Mouse (Mus musculus) midbrain, embryonic 13.5 days (tissue): ENCODE results near the gene Jade1. TPM values are rescaled to one million over a fixed set of nuclear protein-coding genes. Genes with fewer than 3 reads are reported as not detected.

ENCODE experiments used
- ATAC-seq: fragments of 200-750 bp; cut with Nextera tagmentation; 2 replicates; pipeline ENCODE4 v1.8.0; 2017; ENCODE audit warnings: mild to moderate bottlenecking, moderate TSS enrichment, moderate library complexity
- H3K27ac ChIP-seq: fragments of 300-500 bp; sonication (generic); 2 replicates; pipeline ENCODE4 v1.5.1; 2015; ENCODE audit warnings: inconsistent platforms, mild to moderate bottlenecking, moderate library complexity
- H3K27me3 ChIP-seq: fragments of 300-500 bp; sonication (generic); 2 replicates; pipeline ENCODE4 v1.6.1; 2015; ENCODE audit warnings: mild to moderate bottlenecking, inconsistent platforms
- H3K36me3 ChIP-seq: fragments of 300-500 bp; sonication (generic); 2 replicates; pipeline ENCODE4 v1.6.1; 2015; ENCODE audit warnings: mild to moderate bottlenecking, inconsistent platforms
- H3K4me1 ChIP-seq: fragments of 300-500 bp; sonication (generic); replicated peaks from 2 replicates; pipeline ENCODE4 v1.6.1; 2015; ENCODE audit warnings: inconsistent platforms
- H3K4me2 ChIP-seq: fragments of 300-500 bp; sonication (generic); replicated peaks from 2 replicates; pipeline ENCODE4 v1.6.1; 2015; ENCODE audit warnings: moderate library complexity, mild to moderate bottlenecking, inconsistent platforms
- H3K4me3 ChIP-seq: fragments of 300-500 bp; sonication (generic); replicated peaks from 2 replicates; pipeline ENCODE4 v1.5.1; 2015; ENCODE audit warnings: mild to moderate bottlenecking, inconsistent platforms
- H3K9ac ChIP-seq: fragments of 300-500 bp; sonication (generic); replicated peaks from 2 replicates; pipeline ENCODE4 v1.6.1; 2015; ENCODE audit warnings: mild to moderate bottlenecking, inconsistent platforms
- H3K9me3 ChIP-seq: fragments of 300-500 bp; sonication (generic); 2 replicates; pipeline ENCODE4 v1.6.1; 2016; ENCODE audit warnings: mild to moderate bottlenecking, inconsistent platforms
- WGBS: fragments of 180-500 bp; shearing (Covaris S2); methylation state at CpG from one replicate; pipeline ENCODE4 v1.1.7; 2015; 5-methylcytosine and 5-hydroxymethylcytosine counted together
- polyA plus RNA-seq: library from polyadenylated mRNA; unstranded; fragments of >200 nt; fragmentation: Nextera tagmentation; extraction: Ambion mirVana; gene quantifications from 2 replicates; pipeline ENCODE4 v1.2.1, GENCODE M21; 2015

Gene Jade1
- polyA plus RNA-seq, 1 experiment from 2014 or later = 13.2 TPM

DNA sequence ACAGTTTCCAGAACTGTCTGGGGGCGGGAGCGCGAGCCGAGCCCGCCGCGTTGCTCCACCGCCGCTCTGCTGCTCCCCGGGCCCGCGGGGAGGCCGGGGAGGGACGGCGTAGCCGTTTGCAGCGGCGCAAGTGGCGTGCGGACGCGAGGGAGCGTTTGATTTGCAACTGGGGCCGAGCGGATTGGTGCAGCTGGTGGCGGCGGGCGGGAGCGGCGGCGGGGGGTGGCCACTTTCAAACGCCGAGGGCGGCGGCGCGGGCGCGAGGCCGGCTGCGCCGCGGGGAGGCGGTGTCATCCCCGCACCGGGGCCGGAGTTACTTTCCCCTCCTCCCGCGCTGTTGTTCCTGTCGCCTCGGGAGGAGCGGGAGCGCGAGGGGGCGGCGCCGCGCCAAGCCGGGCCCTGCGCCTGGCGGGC lies 9.9 kb downstream of the Jade1 start:
- Histone ChIP-seq H3K27ac (peak overlapping the region; percentile 97), H3K27me3 (0 out of 2 replicates have a peak, but pooled peaks cover 3% of the 10 kb centered on the region), H3K36me3 (no peaks in the 10 kb centered on the region), H3K4me3 (peak overlapping the region; percentile 75), H3K9ac (peak overlapping the region; percentile 92), H3K4me1 (peaks cover 16% of the 10 kb centered on the region), H3K4me2 (peak overlapping the region; percentile 88), H3K9me3 (no peaks in the 10 kb centered on the region)
- 0% methylated on average over 46 of the region's 61 CpGs for WGBS
- peak; percentile 76 for ATAC-seq

DNA sequence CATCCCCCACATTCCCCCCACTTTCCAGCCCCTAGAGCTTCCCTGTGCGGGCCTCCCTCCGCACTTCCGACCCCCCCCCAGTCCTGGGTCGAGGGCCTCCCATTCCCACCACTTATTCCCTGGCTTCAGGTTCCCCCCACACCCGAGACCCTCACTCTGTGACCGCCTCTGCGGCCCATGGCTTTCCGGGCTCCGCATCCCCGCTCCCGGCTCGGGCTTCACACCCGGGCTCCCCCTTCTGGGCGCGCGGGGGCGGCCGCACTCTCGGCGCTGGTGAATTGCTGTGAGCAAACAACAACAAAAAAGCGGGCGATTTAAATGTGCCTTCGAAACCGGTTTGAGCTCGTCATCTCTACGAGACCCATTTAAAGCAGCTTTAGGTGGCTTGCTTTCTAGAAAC lies 10.4 kb downstream of the Jade1 start:
- H3K36me3 ChIP-seq = no peaks in the 10 kb centered on the region
- H3K9ac ChIP-seq = peak overlapping the region; percentile 92
- ATAC-seq = peak; percentile 75
- peak overlapping the region; percentile 75 for H3K4me3 ChIP-seq
- peaks cover 19% of the 10 kb centered on the region for H3K4me1 ChIP-seq
- peak overlapping the region; percentile 88 for H3K4me2 ChIP-seq
- H3K9me3 ChIP-seq = no peaks in the 10 kb centered on the region
- H3K27ac ChIP-seq = peak overlapping the region; percentile 97
- WGBS = under 1% methylated on average over 26 of the region's 26 CpGs
- H3K27me3 ChIP-seq = 0 out of 2 replicates have a peak, but pooled peaks cover 3% of the 10 kb centered on the region

DNA sequence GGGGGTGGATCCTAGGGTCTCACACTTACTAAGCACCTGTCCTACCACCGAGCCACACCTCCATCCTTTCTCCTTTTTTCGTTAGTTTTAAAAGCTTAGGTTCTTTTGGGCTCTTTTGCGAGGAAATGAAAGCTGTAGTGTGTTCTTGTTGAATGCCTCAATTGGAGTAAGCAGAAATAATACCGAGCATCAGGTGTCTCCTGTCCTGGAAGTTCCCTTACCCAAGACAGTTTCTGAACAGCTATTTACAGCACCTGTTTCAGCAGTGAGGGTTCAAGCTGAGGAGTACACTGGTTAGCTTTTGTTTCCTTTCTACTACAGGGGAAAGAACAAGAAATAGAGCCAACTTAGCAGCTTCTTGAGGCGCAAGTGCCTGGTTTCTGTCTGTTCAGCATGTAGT lies 14.4 kb downstream of the Jade1 start:
- Histone ChIP-seq H3K9me3 (no peaks in the 10 kb centered on the region), H3K27me3 (no peaks in the 10 kb centered on the region), H3K4me3 (no peak overlapping the region), H3K4me1 (peaks cover 31% of the 10 kb centered on the region), H3K27ac (no peak overlapping the region), H3K36me3 (no peaks in the 10 kb centered on the region), H3K4me2 (no peak overlapping the region), H3K9ac (no peak overlapping the region)
- no peak for ATAC-seq
- WGBS = 81% methylated on average over 5 of the region's 5 CpGs

DNA sequence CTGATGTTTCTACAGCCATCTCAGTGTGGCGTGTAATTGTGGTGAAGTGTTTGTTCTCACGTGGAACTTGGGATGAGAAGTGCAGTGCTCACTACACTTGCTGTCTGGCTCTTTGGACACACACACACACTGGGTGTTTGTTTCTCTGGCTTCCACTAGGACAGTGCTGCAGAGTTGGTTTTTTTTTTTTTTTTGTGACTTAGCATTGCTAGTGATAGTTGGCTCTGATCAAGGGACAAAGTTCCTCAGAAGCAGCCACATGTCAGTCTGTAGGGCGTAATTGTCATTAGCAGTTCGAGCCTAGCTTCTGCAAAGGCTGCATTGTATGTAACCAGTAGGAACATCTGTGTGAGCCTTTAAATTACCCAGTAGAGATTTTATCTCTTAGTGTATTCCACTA lies 16.6 kb downstream of the Jade1 start:
- Histone ChIP-seq H3K27ac (no peak overlapping the region), H3K4me3 (no peak overlapping the region), H3K4me1 (peaks cover 23% of the 10 kb centered on the region), H3K36me3 (no peaks in the 10 kb centered on the region), H3K9me3 (no peaks in the 10 kb centered on the region), H3K4me2 (no peak overlapping the region), H3K27me3 (no peaks in the 10 kb centered on the region), H3K9ac (no peak overlapping the region)
- no peak for ATAC-seq
- 78% methylated on average over 4 of the region's 4 CpGs for WGBS

DNA sequence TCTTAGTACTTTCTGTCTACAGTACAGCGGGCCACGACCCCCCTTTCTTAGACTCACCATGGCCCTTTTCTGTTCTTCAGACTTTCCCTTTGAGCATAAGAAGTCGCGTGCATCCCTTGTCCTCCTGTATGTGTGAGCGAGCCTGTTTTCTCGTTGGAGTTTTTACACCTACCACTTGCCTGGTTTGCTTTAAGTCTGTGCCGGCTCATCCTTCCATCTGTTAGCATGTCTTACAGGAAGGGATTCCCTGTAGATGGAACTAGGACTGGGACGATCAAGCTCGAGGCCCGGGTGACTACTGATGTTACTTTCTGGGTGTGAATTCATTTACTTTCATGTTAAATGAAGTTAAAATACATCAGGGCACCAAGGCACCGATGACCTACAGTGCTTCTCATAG lies 17.4 kb downstream of the Jade1 start:
- no peak for ATAC-seq
- WGBS = 91% methylated on average over 11 of the region's 11 CpGs

DNA sequence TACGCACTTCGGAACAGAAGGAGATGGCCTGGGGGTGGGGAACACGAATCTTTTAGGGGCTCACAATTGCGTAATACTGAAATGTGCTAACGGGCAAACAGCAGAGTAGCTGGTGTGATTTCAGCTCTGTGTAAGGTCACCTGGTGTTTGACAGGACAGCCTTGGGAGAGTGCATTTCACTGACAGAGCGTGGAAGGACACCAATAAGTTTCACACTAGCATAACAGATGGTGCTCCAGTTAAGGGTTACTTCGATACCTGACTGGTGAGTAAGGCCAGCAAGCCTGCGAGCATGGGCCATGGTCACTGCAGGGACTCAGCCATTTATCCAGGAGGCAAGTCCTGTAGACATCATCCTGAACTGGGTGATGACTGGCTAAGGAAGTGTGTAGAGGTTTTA lies 18.7 kb downstream of the Jade1 start:
- H3K9me3 ChIP-seq = no peaks in the 10 kb centered on the region
- peaks cover 23% of the 10 kb centered on the region for H3K4me1 ChIP-seq
- no peaks in the 10 kb centered on the region for H3K36me3 ChIP-seq
- no peak overlapping the region for H3K4me3 ChIP-seq
- no peak for ATAC-seq
- no peak overlapping the region for H3K27ac ChIP-seq
- no peak overlapping the region for H3K9ac ChIP-seq
- 88% methylated on average over 8 of the region's 8 CpGs for WGBS
- no peak overlapping the region for H3K4me2 ChIP-seq
- no peaks in the 10 kb centered on the region for H3K27me3 ChIP-seq

More for the DNA sequence above, 17.4 kb downstream of the Jade1 start:
- Histone ChIP-seq H3K4me2 (no peak overlapping the region), H3K9me3 (no peaks in the 10 kb centered on the region), H3K27ac (no peak overlapping the region), H3K9ac (no peak overlapping the region), H3K4me3 (no peak overlapping the region), H3K27me3 (no peaks in the 10 kb centered on the region), H3K36me3 (no peaks in the 10 kb centered on the region), H3K4me1 (peaks cover 23% of the 10 kb centered on the region)

DNA sequence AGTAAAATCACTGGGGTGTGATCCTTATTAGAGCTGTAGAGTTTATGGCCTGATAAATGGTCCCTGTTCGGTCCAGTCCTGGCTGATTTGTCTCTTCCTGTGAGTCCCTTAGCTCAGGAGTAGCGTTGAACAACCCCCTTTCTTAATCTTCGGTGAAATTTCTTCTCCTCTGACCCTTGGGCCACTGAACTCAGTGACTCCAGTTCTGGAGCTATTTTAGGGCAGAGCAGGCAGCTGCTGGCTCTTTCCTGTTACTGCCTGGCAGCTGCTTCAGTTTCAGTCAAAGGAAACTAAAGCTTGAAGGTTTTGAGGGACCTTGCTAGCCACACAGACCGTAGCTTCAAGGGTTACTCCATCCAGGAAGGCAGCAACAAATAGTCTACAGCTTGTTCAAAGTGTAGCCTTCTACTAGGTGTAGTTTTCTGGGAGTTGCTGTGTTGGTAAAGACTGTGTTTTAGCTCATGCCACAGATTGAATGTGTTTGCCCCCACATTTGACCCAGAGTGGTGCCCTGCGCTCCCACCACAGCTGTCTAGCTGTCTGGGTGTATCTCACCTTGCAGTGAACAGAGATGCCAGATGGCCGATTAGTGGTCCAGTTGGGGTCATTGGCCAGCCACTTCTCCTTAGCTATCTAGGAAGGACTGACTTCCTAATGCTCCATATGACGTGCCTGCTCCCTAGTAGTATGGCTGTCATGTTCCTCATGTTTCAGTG lies 19.3 kb downstream of the Jade1 start:
- WGBS = 85% methylated on average over 7 of the region's 7 CpGs
- H3K4me1 ChIP-seq = peaks cover 27% of the 10 kb centered on the region
- no peak for ATAC-seq

DNA sequence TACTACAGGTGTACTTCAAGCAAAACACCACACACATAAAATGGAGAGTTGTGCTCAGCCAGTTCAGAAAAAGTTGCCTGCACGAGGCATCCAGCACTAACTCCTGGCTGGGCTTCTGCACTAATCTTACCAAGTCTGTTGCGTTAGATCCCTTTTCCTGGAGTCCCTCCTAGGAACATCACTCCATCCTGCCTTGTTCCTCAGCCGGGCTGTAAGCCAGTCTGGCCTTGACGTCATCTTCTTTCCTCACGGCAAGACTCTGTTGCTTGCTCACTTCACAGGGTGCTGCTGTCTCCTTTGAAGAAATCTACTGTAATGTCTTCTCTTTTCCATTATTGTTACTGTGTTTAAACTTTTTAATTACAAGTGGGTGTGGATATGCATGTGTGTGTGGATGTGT lies 20.4 kb downstream of the Jade1 start:
- Histone ChIP-seq H3K9ac (no peak overlapping the region), H3K27me3 (no peaks in the 10 kb centered on the region), H3K9me3 (no peaks in the 10 kb centered on the region), H3K4me2 (no peak overlapping the region), H3K36me3 (no peaks in the 10 kb centered on the region), H3K27ac (no peak overlapping the region), H3K4me1 (peaks cover 35% of the 10 kb centered on the region), H3K4me3 (no peak overlapping the region)
- no peak for ATAC-seq
- WGBS = 87% methylated on average over 5 of the region's 5 CpGs

More for the DNA sequence above, 19.3 kb downstream of the Jade1 start:
- Histone ChIP-seq H3K27me3 (no peaks in the 10 kb centered on the region), H3K9ac (no peak overlapping the region), H3K9me3 (no peaks in the 10 kb centered on the region), H3K27ac (no peak overlapping the region), H3K4me2 (no peak overlapping the region), H3K36me3 (no peaks in the 10 kb centered on the region), H3K4me3 (no peak overlapping the region)

DNA sequence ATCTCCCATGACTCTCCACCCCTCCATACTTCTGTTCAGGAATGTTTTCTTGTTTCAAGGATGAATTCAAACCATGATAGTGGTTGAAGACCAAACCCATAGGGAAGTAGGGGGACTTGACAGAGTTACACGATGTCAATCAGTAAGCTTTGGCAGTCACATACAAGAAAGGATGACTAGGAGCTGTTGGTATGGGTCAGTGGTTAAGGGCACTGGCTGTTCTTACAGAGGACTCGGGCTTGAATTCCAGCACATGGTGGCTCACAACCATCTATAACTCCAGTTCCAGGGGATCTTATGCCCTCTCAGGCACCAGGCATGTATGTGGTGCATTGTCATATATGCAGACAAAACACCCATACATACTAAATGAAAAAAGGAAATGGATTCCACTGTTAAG lies 21.7 kb downstream of the Jade1 start:
- no peaks in the 10 kb centered on the region for H3K9me3 ChIP-seq
- no peaks in the 10 kb centered on the region for H3K27me3 ChIP-seq
- H3K4me2 ChIP-seq = no peak overlapping the region
- WGBS = 63% methylated on average over 2 of the region's 2 CpGs
- no peaks in the 10 kb centered on the region for H3K36me3 ChIP-seq
- H3K27ac ChIP-seq = no peak overlapping the region
- H3K9ac ChIP-seq = no peak overlapping the region
- peaks cover 37% of the 10 kb centered on the region for H3K4me1 ChIP-seq
- ATAC-seq = no peak
- no peak overlapping the region for H3K4me3 ChIP-seq

DNA sequence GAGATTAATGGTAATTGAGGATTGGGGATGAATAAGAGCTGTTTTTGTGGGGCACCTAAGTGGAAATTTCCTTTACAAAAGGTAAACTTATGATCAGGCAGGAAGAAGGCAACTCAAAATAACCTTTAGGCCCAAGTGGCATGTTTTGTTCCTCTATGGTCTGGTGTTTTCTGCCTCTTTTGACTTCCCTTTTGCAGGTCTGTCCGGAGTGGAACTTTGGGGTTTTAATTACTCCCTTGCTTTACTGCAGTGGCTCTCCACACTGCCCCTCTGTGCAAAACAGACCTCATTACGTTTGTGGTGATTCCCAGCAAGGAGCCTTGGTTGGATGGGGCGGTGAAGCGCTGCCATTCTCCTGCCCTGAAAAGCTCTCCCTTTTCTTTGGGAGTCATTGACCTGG lies 24.3 kb downstream of the Jade1 start:
- no peak for ATAC-seq
- Histone ChIP-seq H3K27me3 (no peaks in the 10 kb centered on the region), H3K27ac (no peak overlapping the region), H3K4me2 (no peak overlapping the region), H3K36me3 (no peaks in the 10 kb centered on the region), H3K9ac (no peak overlapping the region), H3K4me1 (peaks cover 32% of the 10 kb centered on the region), H3K4me3 (no peak overlapping the region), H3K9me3 (no peaks in the 10 kb centered on the region)
- 29% methylated on average over 4 of the region's 4 CpGs for WGBS

DNA sequence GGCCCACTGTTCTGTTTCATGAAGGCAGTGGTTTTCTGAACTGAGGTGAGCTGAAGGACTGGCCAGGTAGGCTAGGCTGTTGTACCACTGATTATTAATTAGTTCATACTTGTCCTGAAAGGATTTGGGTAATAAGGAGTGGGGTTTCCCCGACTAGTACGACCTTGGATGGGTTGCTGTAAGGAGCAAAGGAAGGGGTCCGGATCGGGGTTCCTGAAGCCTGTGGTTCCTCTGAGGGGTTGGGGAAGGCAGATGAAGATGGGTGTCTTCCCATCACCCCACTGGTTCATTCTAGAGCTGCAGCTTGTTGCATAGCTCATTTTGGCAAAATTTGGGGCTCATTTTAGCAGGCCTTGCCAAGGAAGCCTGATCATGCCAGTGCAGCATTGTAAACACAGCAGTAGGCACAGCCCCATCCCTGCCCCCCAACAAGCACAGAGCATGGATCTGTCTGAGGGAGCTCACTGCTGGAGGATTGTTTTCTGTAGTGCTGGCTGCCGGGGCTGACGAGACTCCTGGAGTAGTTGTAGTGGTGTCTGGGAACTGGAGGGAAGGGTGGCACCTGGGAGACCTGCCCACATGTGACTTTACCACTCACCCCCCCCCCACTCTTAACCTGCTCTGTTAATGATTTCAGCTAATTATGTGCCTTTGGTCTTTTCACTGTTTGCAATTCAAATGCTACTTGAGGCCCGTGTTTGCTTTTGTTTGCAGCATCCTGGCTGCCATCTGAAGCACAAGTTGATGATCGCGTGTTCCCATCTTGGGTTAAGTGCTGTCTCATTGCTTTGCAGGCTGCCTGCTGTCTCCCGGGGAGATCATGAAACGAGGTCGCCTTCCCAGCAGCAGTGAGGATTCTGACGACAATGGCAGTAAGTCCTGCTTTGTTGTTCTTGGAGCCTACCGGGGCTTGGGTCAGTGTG lies 25.1 kb downstream of the Jade1 start:
- no peaks in the 10 kb centered on the region for H3K9me3 ChIP-seq
- no peaks in the 10 kb centered on the region for H3K36me3 ChIP-seq
- 0 out of 2 replicates have a peak overlapping the region, but pooled peaks have one; percentile 9 for H3K4me2 ChIP-seq
- no peaks in the 10 kb centered on the region for H3K27me3 ChIP-seq
- WGBS = 28% methylated on average over 14 of the region's 14 CpGs
- peak overlapping the region; percentile 44; the same call in 1 of the 2 replicates for H3K9ac ChIP-seq
- H3K4me1 ChIP-seq = peaks cover 32% of the 10 kb centered on the region
- ATAC-seq = peak; percentile 54
- no peak overlapping the region for H3K4me3 ChIP-seq
- peak overlapping the region; percentile 22; the same call in 1 of the 2 replicates for H3K27ac ChIP-seq

DNA sequence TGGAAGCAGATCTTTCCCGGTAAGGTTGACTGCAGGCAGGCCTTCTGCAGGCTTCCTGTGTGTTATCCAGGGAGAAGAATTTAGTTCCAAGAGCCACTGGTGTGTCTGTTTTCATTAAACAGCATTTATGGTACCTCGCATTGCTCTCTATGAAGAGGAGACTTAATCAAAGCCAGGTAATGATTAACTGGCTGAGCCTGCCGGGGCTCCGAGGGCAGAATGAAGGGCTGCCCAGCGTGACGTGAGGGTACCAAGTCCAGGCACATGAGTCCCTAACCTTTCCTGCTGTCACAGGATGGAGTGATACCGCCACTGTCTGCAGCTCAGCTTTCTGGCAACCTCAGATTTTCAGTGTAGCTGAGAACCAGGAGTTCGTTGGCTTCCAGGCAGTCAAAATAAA lies 25.9 kb downstream of the Jade1 start:
- Histone ChIP-seq H3K4me1 (peaks cover 32% of the 10 kb centered on the region), H3K9me3 (no peaks in the 10 kb centered on the region), H3K9ac (0 out of 2 replicates have a peak overlapping the region, but pooled peaks have one; percentile 44), H3K4me2 (0 out of 2 replicates have a peak overlapping the region, but pooled peaks have one; percentile 9), H3K27me3 (no peaks in the 10 kb centered on the region), H3K27ac (peak overlapping the region; percentile 22; the same call in 1 of the 2 replicates), H3K4me3 (no peak overlapping the region), H3K36me3 (no peaks in the 10 kb centered on the region)
- 52% methylated on average over 8 of the region's 8 CpGs for WGBS
- ATAC-seq = no peak
